Mouse (Mus musculus): ENCODE measurements at regions not wholly inside any gene's neighbourhood (a gene's known extent, or its start where the extent isn't known, plus 50 kb on each side); places are given as distances from the start of the nearest gene placed in this dataset.

DNA sequence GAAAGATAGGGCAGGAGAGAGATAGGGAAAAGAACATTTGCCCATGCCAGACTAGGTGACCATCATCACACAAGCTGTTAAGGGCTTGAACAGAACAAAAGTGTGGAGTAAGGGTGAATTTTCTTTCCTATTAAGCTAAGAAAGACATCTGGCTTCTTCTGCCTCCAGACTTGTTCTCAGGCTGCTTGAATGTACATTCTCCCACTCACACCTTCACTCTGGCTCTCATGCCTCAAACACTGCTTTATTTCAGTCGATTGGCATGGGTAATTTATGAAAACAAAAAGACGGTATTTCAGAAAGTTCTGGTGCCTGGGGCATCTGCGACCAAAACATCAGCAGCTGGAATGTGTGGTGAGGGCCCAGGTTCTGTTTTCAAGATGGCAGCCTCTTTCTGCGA lies 79.1 kb downstream of the Ifi44 start:
- no peak for ATAC-seq (ENCODE audit: insufficient read depth)
- no peak overlapping the region for H3K9ac ChIP-seq
- WGBS, result 89% methylated on average over 4 of the region's 4 CpGs

GRCm38 (mm10) chr3:151653298-151653697 lies 96.5 kb downstream of the Ifi44 start:
- no peaks in the 10 kb centered on the region for H3K36me3 ChIP-seq (ENCODE audit: insufficient read depth)
- WGBS, result 79% methylated on average over 5 of the region's 5 CpGs
- no peak for DNase-seq
- no peaks in the 10 kb centered on the region for H3K27me3 ChIP-seq (ENCODE audit: insufficient read depth, low read length)
- no peak overlapping the region for H3K4me2 ChIP-seq
- H3K4me1 ChIP-seq (ENCODE audit: insufficient read depth), result no peaks in the 10 kb centered on the region
- no peak for TF ChIP-seq CTCF (IDR thresholded peaks at IDR 0.05; ENCODE audit: low read depth)
- H3K9ac ChIP-seq, result no peak overlapping the region
- H3K27ac ChIP-seq (ENCODE audit: low read depth), result no peak overlapping the region
- no peaks in the 10 kb centered on the region for H3K9me3 ChIP-seq (ENCODE audit: low read depth, low read length)
- ATAC-seq (ENCODE audit: insufficient read depth), result no peak
- no peak overlapping the region for H3K4me3 ChIP-seq (ENCODE audit: low read depth, low read length)

More for the DNA sequence above, 79.1 kb downstream of the Ifi44 start:
- no peaks in the 10 kb centered on the region for H3K4me1 ChIP-seq (ENCODE audit: insufficient read depth)
- no peak for TF ChIP-seq CTCF (IDR thresholded peaks at IDR 0.05; ENCODE audit: low read depth)
- H3K36me3 ChIP-seq (ENCODE audit: insufficient read depth), result no peaks in the 10 kb centered on the region
- no peak overlapping the region for H3K4me2 ChIP-seq
- H3K9me3 ChIP-seq (ENCODE audit: low read depth, low read length), result no peaks in the 10 kb centered on the region
- no peaks in the 10 kb centered on the region for H3K27me3 ChIP-seq (ENCODE audit: insufficient read depth, low read length)
- H3K4me3 ChIP-seq (ENCODE audit: low read depth, low read length), result no peak overlapping the region
- no peak overlapping the region for H3K27ac ChIP-seq (ENCODE audit: low read depth)
- no peak for DNase-seq

DNA sequence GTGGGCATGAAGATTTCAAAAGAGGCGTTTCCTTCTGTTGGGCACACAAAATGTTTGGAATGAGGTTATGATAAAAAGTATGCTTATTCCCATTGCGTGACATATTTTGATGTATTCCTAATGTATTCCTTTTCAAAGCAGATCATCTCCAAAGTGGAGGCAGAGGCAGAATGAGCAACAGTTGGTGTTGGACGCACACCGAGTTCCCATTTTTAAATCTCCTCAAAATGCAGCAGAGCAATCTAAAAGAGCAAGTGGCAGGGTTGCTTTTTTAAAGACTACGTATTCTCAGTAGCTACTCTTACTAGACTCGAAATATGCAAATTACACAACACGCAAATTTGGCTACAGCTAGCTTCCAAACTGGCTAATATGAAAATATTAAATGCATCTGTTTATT lies 98.2 kb downstream of the Ifi44 start:
- H3K4me2 ChIP-seq, result no peak overlapping the region
- DNase-seq, result no peak
- H3K9me3 ChIP-seq (ENCODE audit: low read depth, low read length), result no peaks in the 10 kb centered on the region
- H3K9ac ChIP-seq, result no peak overlapping the region
- H3K4me3 ChIP-seq (ENCODE audit: low read depth, low read length), result no peak overlapping the region
- 88% methylated on average over 7 of the region's 7 CpGs for WGBS
- no peak for TF ChIP-seq CTCF (IDR thresholded peaks at IDR 0.05; ENCODE audit: low read depth)
- H3K27ac ChIP-seq (ENCODE audit: low read depth), result no peak overlapping the region
- no peaks in the 10 kb centered on the region for H3K36me3 ChIP-seq (ENCODE audit: insufficient read depth)
- no peaks in the 10 kb centered on the region for H3K4me1 ChIP-seq (ENCODE audit: insufficient read depth)
- no peak for ATAC-seq (ENCODE audit: insufficient read depth)
- H3K27me3 ChIP-seq (ENCODE audit: insufficient read depth, low read length), result no peaks in the 10 kb centered on the region

- H3K27ac ChIP-seq (ENCODE audit: low read depth), result no peak overlapping the region
- H3K4me2 ChIP-seq, result no peak overlapping the region
- no peaks in the 10 kb centered on the region for H3K36me3 ChIP-seq (ENCODE audit: insufficient read depth)
- H3K4me1 ChIP-seq (ENCODE audit: insufficient read depth), result no peaks in the 10 kb centered on the region
- no peak overlapping the region for H3K4me3 ChIP-seq (ENCODE audit: low read depth, low read length)
- no peaks in the 10 kb centered on the region for H3K9me3 ChIP-seq (ENCODE audit: low read depth, low read length)
- ATAC-seq (ENCODE audit: insufficient read depth), result no peak
- DNase-seq, result peak; percentile 32
- no peak overlapping the region for H3K9ac ChIP-seq
- no peaks in the 10 kb centered on the region for H3K27me3 ChIP-seq (ENCODE audit: insufficient read depth, low read length)
- WGBS, result 73% methylated on average over 10 of the region's 10 CpGs
- peak; percentile 34 for TF ChIP-seq CTCF (IDR thresholded peaks at IDR 0.05; ENCODE audit: low read depth)
Measured at GRCm38 (mm10) chr3:151647637-151648036, 102.1 kb downstream of the Ifi44 start.

DNA sequence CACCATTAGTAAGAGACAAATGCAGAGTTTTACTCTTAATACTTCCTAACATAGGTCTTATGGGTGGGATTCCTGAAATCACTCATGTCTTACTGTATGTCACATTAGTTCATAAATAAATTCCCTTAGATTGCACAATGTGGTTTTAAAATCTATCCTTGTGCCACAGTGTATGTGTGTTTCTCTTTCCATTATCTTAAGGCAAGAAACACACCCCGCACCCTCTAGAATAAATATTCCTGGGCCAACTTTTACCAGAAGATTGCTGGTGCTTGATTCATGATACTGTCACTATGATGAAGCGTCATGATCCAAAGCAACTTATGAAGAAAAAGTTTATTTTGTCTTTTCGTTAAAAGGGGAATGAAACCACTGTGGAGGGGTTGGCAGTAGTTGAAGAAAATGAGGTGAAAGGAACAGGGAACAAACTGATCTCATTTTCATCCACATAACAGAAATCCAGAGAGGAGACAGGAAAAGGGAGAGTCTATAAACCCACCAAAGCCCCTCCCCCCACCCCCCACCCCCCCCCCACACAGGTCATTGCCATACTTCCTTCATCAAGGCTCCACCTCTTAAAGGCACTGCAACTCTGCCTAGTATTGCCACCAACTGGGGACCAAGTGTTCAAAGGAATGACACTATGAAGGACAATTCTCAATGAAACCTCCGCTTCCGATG lies 110.2 kb downstream of the Ifi44 start:
- Histone ChIP-seq H3K4me3 (ENCODE audit: low read depth, low read length) (no peak overlapping the region), H3K27ac (ENCODE audit: low read depth) (no peak overlapping the region), H3K9ac (no peak overlapping the region), H3K4me2 (no peak overlapping the region), H3K9me3 (ENCODE audit: low read depth, low read length) (no peaks in the 10 kb centered on the region), H3K36me3 (ENCODE audit: insufficient read depth) (no peaks in the 10 kb centered on the region), H3K4me1 (ENCODE audit: insufficient read depth) (no peaks in the 10 kb centered on the region), H3K27me3 (ENCODE audit: insufficient read depth, low read length) (no peaks in the 10 kb centered on the region)
- peak; percentile 15 for DNase-seq
- WGBS, result 69% methylated on average over 5 of the region's 5 CpGs
- peak; percentile 44; the same call in 1 of the 2 replicates for ATAC-seq (ENCODE audit: insufficient read depth)
- no peak for TF ChIP-seq CTCF (IDR thresholded peaks at IDR 0.05; ENCODE audit: low read depth)

DNA sequence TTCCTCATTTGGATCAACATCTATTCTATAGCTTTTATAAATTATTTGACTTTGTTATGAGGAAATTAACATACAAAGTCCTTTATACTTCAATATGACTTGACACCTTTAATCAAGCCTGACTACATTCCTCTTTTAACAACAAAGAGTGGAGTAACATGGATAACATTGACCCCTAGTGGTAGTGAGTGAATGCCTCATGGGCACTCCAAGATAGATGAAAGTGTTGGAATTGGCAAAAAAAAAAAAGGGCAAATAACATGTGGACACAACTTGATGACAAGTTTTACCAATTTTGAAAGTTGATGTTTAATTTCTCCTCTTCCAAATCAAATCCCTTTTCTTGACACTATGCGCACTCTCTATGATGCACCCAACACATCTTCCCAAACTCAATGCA lies 111.4 kb downstream of the Ifi44 start:
- Histone ChIP-seq H3K4me3 (ENCODE audit: low read depth, low read length) (no peak overlapping the region), H3K4me1 (ENCODE audit: insufficient read depth) (no peaks in the 10 kb centered on the region), H3K9me3 (ENCODE audit: low read depth, low read length) (no peaks in the 10 kb centered on the region), H3K36me3 (ENCODE audit: insufficient read depth) (no peaks in the 10 kb centered on the region), H3K27me3 (ENCODE audit: insufficient read depth, low read length) (no peaks in the 10 kb centered on the region), H3K27ac (ENCODE audit: low read depth) (no peak overlapping the region), H3K9ac (no peak overlapping the region), H3K4me2 (no peak overlapping the region)
- DNase-seq (no peak), ATAC-seq (ENCODE audit: insufficient read depth) (no peak)
- 97% methylated on average over 1 of the region's 1 CpGs for WGBS
- TF ChIP-seq CTCF (IDR thresholded peaks at IDR 0.05; ENCODE audit: low read depth), result peak; percentile 22; the same call in 1 of the 2 replicates

DNA sequence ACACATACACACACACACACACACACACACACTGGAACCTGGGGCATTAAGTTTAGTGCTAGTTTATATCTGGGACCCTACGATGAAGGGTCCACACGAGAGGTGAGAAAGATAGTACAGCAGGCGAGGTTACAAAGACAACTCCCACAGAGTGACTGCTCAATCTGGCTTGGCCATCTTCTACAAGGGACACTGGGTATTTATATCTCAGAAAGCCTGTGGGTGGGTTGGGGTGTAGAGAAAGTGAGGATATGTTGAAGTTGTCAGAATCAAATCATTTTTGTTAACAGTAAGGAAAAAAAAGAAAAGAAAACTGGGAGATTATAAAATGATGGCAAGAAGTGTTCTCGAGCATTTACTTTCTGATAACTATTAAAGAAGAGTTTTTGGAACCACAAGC lies 138.8 kb downstream of the Ifi44 start:
- H3K36me3 ChIP-seq (ENCODE audit: insufficient read depth), result no peaks in the 10 kb centered on the region
- no peaks in the 10 kb centered on the region for H3K4me1 ChIP-seq (ENCODE audit: insufficient read depth)
- no peak overlapping the region for H3K9ac ChIP-seq
- H3K27ac ChIP-seq (ENCODE audit: low read depth), result no peak overlapping the region
- H3K27me3 ChIP-seq (ENCODE audit: insufficient read depth, low read length), result no peaks in the 10 kb centered on the region
- WGBS, result 78% methylated on average over 4 of the region's 4 CpGs
- H3K4me3 ChIP-seq (ENCODE audit: low read depth, low read length), result no peak overlapping the region
- no peak for TF ChIP-seq CTCF (IDR thresholded peaks at IDR 0.05; ENCODE audit: low read depth)
- no peak overlapping the region for H3K4me2 ChIP-seq
- no peaks in the 10 kb centered on the region for H3K9me3 ChIP-seq (ENCODE audit: low read depth, low read length)
- ATAC-seq (ENCODE audit: insufficient read depth) (no peak), DNase-seq (no peak)
